Mouse (Mus musculus): ENCODE measurements around the gene Ccne1. TPM values are rescaled to one million over a fixed set of nuclear protein-coding genes. Genes with fewer than 3 reads are reported as not detected.

Gene Ccne1
- total and polyA plus RNA-seq, 3 experiments = 53.1 to 321 (median 78.0) TPM

DNA sequence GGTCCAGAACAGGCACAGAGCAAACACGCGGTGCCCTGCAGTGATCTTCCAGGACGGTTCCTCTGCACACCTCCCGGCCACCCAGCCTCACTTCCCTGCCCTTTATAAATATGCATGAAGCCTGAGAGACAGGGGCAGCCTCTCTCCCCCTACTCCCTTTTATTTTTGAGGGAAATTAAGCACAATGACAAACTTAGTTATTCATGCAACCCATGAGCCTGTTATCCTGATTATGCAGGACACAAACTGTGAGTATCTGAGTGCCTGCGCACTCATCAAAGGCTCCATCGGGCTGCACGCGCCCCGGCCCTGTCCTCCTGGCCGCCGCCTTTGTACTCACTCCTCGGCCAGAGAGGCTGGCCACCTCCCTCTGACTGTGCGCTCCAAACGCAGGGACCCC is 32.8 kb downstream of the Ccne1 start:
- H3K4me1 ChIP-seq (ENCODE audit: control insufficient read depth in 1 of 2, insufficient read depth in 2 of 2, low read length in 2 of 2) = peaks cover 4 to 6% of the 10 kb centered on the region in 2 experiments; a peak in 2 of 4 replicates
- no peak overlapping the region for H3K9ac ChIP-seq (ENCODE audit: control insufficient read depth, low read depth, low read length, poor library complexity, severe bottlenecking)
- TF ChIP-seq ZMIZ1 (IDR thresholded peaks at IDR 0.05; ENCODE audit: low read depth, low read length) (no peak), POLR2AphosphoS5 (IDR thresholded peaks at IDR 0.05; ENCODE audit: borderline replicate concordance, low read depth, low read length) (no peak)
- DNase-seq (ENCODE audit: low read depth, low spot score) = no peak
- H3K27ac ChIP-seq (ENCODE audit: control insufficient read depth, low read depth, low read length) = no peak overlapping the region
- H3K4me3 ChIP-seq (ENCODE audit: control insufficient read depth in 1 of 2, insufficient read depth in 1 of 2, low read depth in 2 of 2, low read length in 2 of 2) = no peak overlapping the region
- H3K9me3 ChIP-seq (replicated peaks; ENCODE audit: insufficient read depth, low read length) = no peaks in the 10 kb centered on the region
- peaks cover 0 to 3% of the 10 kb centered on the region in 2 experiments; a peak in 2 of 4 replicates for H3K36me3 ChIP-seq (ENCODE audit: control insufficient read depth in 1 of 2, insufficient read depth in 2 of 2, low read length in 2 of 2)
- H3K27me3 ChIP-seq (ENCODE audit: control insufficient read depth in 1 of 2, insufficient read depth in 2 of 2, low read length in 2 of 2) = no peaks in the 10 kb centered on the region
- H3K79me2 ChIP-seq (ENCODE audit: control insufficient read depth, insufficient read depth, low read length, poor library complexity) = no peaks in the 10 kb centered on the region

DNA sequence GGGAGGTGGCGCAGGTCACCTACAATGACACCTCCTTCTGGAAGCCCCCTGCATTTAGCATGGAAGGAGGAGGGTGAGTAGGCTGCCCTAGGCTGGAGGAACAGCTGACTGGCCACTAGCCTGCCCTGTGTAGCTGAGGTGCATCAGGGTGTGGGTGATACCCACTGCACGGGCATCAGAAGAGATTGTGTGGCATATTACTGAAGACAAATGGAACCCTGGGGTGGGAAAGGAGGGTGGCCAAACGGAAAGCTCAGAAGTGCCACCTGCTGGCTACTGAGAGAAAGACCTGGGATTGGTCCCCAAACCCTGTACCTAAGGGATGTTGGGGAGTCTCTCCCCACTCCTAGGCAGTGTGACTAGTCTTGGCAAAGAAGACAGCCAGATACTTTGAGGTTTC is 33.6 kb downstream of the Ccne1 start:
- TF ChIP-seq CTCF (IDR thresholded peaks at IDR 0.05 in 2 of 3, conservative IDR thresholded peaks at IDR 0.05 in 1 of 3; ENCODE audit: control insufficient read depth in 1 of 3, insufficient read depth in 1 of 3, low read depth in 2 of 3, low read length in 3 of 3, poor library complexity in 1 of 3, severe bottlenecking in 1 of 3) (peak; percentile 76 to 81 (median 80)), GABPA (IDR thresholded peaks at IDR 0.05; ENCODE audit: low read depth, low read length) (no peak), ZMIZ1 (IDR thresholded peaks at IDR 0.05; ENCODE audit: low read depth, low read length) (no peak), POLR2AphosphoS2 (IDR thresholded peaks at IDR 0.05; ENCODE audit: low read length) (no peak), SMC3 (IDR thresholded peaks at IDR 0.05; ENCODE audit: low read depth, low read length) (peak; percentile 82), RAD21 (IDR thresholded peaks at IDR 0.05; ENCODE audit: low read depth, low read length) (peak; percentile 73), E2F4 (IDR thresholded peaks at IDR 0.05; ENCODE audit: borderline replicate concordance, low read depth, low read length) (no peak), ZC3H11A (IDR thresholded peaks at IDR 0.05; ENCODE audit: low read depth, low read length) (peak; percentile 69)
- Histone ChIP-seq H3K79me2 (ENCODE audit: control insufficient read depth, insufficient read depth, low read length, poor library complexity) (no peaks in the 10 kb centered on the region), H3K27ac (ENCODE audit: control insufficient read depth, low read depth, low read length) (no peak overlapping the region), H3K4me3 (ENCODE audit: control insufficient read depth in 1 of 2, insufficient read depth in 1 of 2, low read depth in 2 of 2, low read length in 2 of 2) (no peak overlapping the region), H3K27me3 (ENCODE audit: control insufficient read depth in 1 of 2, insufficient read depth in 2 of 2, low read length in 2 of 2) (no peaks in the 10 kb centered on the region), H3K36me3 (ENCODE audit: control insufficient read depth in 1 of 2, insufficient read depth in 2 of 2, low read length in 2 of 2) (peaks cover 0 to 3% of the 10 kb centered on the region in 2 experiments; a peak in 2 of 4 replicates), H3K9me3 (replicated peaks; ENCODE audit: insufficient read depth, low read length) (no peaks in the 10 kb centered on the region), H3K9ac (ENCODE audit: control insufficient read depth, low read depth, low read length, poor library complexity, severe bottlenecking) (no peak overlapping the region), H3K4me1 (ENCODE audit: control insufficient read depth in 1 of 2, insufficient read depth in 2 of 2, low read length in 2 of 2) (peaks cover 4 to 6% of the 10 kb centered on the region in 2 experiments; a peak in 2 of 4 replicates)
- peak; percentile 67 for DNase-seq (ENCODE audit: low read depth, low spot score)

DNA sequence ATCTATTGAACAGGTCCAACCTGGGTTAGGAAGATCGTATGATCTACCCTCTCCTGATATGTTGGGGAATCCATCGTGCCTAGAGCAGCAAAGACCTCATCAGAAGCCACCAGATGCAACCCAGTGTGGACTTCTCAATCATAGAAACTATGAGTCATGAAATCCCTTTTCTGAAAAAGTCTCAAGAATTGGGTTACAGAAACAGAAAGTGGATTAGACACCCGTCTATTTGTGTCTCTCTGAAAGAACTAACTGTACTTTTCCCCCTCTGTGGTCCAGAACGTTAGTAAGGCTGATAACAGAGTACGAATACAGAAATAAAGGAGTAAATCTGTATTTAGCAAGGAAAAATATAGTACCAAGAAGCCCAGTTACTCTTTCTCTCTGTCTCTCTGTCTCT is 36.3 kb downstream of the Ccne1 start:
- TF ChIP-seq EP300 (IDR thresholded peaks at IDR 0.05; ENCODE audit: low read depth in 1 of 2, low read length in 2 of 2) (no peak), MEF2A (IDR thresholded peaks at IDR 0.05; ENCODE audit: extremely low read depth, insufficient replicate concordance, low read depth, low read length, poor library complexity, severe bottlenecking) (no peak), UBTF (IDR thresholded peaks at IDR 0.05; ENCODE audit: borderline replicate concordance, insufficient read depth, low read depth, low read length) (no peak), SMC3 (IDR thresholded peaks at IDR 0.05; ENCODE audit: low read depth, low read length) (no peak), HCFC1 (IDR thresholded peaks at IDR 0.05; ENCODE audit: low read depth, low read length) (no peak), E2F4 (IDR thresholded peaks at IDR 0.05; ENCODE audit: borderline replicate concordance, low read depth, low read length) (no peak), SIN3A (IDR thresholded peaks at IDR 0.05; ENCODE audit: low read length) (no peak), ETS1 (IDR thresholded peaks at IDR 0.05; ENCODE audit: low read depth, low read length) (no peak), GATA1 (IDR thresholded peaks at IDR 0.05; ENCODE audit: low read depth, low read length) (no peak)
- DNase-seq (ENCODE audit: low read depth, low spot score) = no peak
- Histone ChIP-seq H3K79me2 (ENCODE audit: control insufficient read depth, insufficient read depth, low read length, poor library complexity) (no peaks in the 10 kb centered on the region), H3K36me3 (ENCODE audit: control insufficient read depth in 1 of 2, insufficient read depth in 2 of 2, low read length in 2 of 2) (no peaks in the 10 kb centered on the region), H3K9ac (ENCODE audit: control insufficient read depth, low read depth, low read length, poor library complexity, severe bottlenecking) (no peak overlapping the region), H3K4me3 (ENCODE audit: control insufficient read depth in 1 of 2, insufficient read depth in 1 of 2, low read depth in 2 of 2, low read length in 2 of 2) (peak overlapping the region in 1 of 2 experiments; percentile 23; a peak in 2 of 4 replicates), H3K27me3 (ENCODE audit: control insufficient read depth in 1 of 2, insufficient read depth in 2 of 2, low read length in 2 of 2) (no peaks in the 10 kb centered on the region), H3K9me3 (replicated peaks; ENCODE audit: insufficient read depth, low read length) (no peaks in the 10 kb centered on the region), H3K27ac (ENCODE audit: control insufficient read depth, low read depth, low read length) (no peak overlapping the region), H3K4me1 (ENCODE audit: control insufficient read depth in 1 of 2, insufficient read depth in 2 of 2, low read length in 2 of 2) (peaks cover 3 to 4% of the 10 kb centered on the region in 2 experiments; a peak in 1 of 4 replicates)

Measured in MEL (cell line).